Mouse (Mus musculus) bone marrow, adult 2 months (tissue): ENCODE measurements around the gene Cers1. TPM values are rescaled to one million over a fixed set of nuclear protein-coding genes. Genes with fewer than 3 reads are reported as not detected.

Experiments
- H3K27ac ChIP-seq: fragments of 200-500 bp; 2 replicates; pipeline ENCODE4 v1.5.1; 2012; ENCODE audit warnings: low read depth, mild to moderate bottlenecking, control low read depth, inconsistent platforms, low read length; ENCODE audit not compliant: control insufficient read depth, poor library complexity, insufficient read depth
- H3K4me1 ChIP-seq: fragments of 200-500 bp; 2 replicates; pipeline ENCODE4 v1.6.1; 2011; ENCODE audit warnings: low read length; ENCODE audit not compliant: control insufficient read depth, insufficient read depth
- H3K4me3 ChIP-seq: fragments of 200-500 bp; replicated peaks from 2 replicates; pipeline ENCODE3; 2011; ENCODE audit warnings: mild to moderate bottlenecking, low read depth, low read length, control low read depth; ENCODE audit not compliant: control insufficient read depth
- CTCF ChIP-seq: fragments of 200-500 bp; IDR thresholded peaks from 2 replicates; pipeline ENCODE4 v1.5.1; 2011; ENCODE audit warnings: low read length, control low read depth; ENCODE audit not compliant: control insufficient read depth, insufficient read depth
- POLR2A ChIP-seq: fragments of 200-500 bp; IDR thresholded peaks from 2 replicates; pipeline ENCODE4 v1.6.1; 2011; ENCODE audit warnings: low read depth, mild to moderate bottlenecking, control low read depth, low read length, borderline replicate concordance; ENCODE audit not compliant: control insufficient read depth
- WGBS: fragments of 180-500 bp; shearing (Covaris S2); methylation state at CpG from one replicate; pipeline ENCODE4 v1.1.7; 2018; 5-methylcytosine and 5-hydroxymethylcytosine counted together
- polyA plus RNA-seq: library from polyadenylated mRNA; stranded (reverse); fragments of >200 nt; gene quantifications from 2 replicates; pipeline ENCODE4 v1.2.4, GENCODE M21; 2011; ENCODE audit warnings: low replicate concordance; ENCODE audit not compliant: missing spikeins, insufficient read depth, insufficient read length

The Cers1 gene
- polyA plus RNA-seq, 1 experiment, result not detected

GRCm38 (mm10) chr8:70279266-70279665, 36.3 kb upstream of the Cers1 start:
- TF ChIP-seq CTCF, result no peak
- no peak for TF ChIP-seq POLR2A
- H3K4me1 ChIP-seq, result peaks cover 3% of the 10 kb centered on the region
- no peak overlapping the region for H3K27ac ChIP-seq
- 24% methylated on average over 8 of the region's 8 CpGs for WGBS
- no peak overlapping the region for H3K4me3 ChIP-seq

DNA sequence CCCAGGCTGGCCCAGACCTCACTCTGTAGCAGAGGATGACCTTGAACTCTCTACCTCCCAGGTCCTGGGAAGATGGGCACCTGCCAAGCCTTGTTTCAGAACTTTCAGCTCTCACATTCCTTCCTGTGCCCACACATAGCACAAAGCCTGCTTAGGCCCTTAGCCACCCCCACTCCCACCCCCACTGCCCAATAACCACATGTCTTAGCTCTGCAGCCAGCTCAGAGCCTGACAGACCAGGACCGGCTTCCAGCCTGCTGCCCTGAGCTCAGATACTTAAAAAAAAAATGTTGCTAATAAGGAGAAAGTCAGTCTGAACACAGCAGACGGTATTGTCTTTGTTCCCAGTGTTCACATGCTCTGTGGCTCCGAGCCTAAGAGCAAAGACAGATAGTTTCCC, 34.6 kb upstream of the Cers1 start:
- H3K27ac ChIP-seq, result no peak overlapping the region
- peaks cover 3% of the 10 kb centered on the region for H3K4me1 ChIP-seq
- H3K4me3 ChIP-seq, result no peak overlapping the region
- TF ChIP-seq POLR2A, result no peak
- TF ChIP-seq CTCF, result no peak
- WGBS, result 82% methylated on average over 3 of the region's 3 CpGs

DNA sequence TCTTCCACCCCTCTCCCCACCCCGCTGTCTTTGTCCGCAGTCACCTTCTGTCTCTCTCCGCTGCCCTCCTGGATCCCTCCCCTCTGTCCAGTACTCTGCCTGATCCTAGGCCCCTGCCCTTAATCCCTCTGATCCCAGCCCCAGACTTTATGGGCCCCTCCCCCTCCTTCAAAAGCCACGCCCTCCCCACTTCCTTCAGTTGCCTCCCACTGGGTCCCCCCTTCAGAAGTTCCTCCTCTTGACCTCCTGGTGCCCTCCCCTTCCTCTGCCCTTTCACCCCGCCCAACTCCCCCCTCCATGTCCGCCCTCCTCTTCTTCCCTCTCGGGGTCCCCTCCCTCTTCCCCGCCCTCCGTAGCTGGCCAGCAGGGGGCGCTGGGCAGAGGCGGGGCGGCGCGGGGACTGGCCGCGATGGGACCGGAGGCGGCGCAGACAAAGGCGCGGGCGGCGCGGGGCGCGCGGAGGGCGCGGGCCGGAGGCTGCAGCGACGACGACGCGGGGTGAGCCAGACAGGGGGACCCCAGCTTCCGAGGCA, 32.9 kb upstream of the Cers1 start, which contains the start of gene Homer3:
Gene Homer3 (plus strand): TSS at position 225 of the 533 bp plus-strand sequence.
- Histone ChIP-seq H3K4me1 (no peaks in the 10 kb centered on the region; the same call in none of the 2 replicates), H3K4me3 (peak within 1 kb of the TSS; percentile 81), H3K27ac (peak within 1 kb of the TSS; percentile 30; the same call in 1 of the 2 replicates)
- WGBS, result 3% methylated on average over 36 of the region's 36 CpGs
- TF ChIP-seq CTCF (peak; percentile 68; the same call in 1 of the 2 replicates), POLR2A (peak; percentile 24; the same call in 1 of the 2 replicates)

DNA sequence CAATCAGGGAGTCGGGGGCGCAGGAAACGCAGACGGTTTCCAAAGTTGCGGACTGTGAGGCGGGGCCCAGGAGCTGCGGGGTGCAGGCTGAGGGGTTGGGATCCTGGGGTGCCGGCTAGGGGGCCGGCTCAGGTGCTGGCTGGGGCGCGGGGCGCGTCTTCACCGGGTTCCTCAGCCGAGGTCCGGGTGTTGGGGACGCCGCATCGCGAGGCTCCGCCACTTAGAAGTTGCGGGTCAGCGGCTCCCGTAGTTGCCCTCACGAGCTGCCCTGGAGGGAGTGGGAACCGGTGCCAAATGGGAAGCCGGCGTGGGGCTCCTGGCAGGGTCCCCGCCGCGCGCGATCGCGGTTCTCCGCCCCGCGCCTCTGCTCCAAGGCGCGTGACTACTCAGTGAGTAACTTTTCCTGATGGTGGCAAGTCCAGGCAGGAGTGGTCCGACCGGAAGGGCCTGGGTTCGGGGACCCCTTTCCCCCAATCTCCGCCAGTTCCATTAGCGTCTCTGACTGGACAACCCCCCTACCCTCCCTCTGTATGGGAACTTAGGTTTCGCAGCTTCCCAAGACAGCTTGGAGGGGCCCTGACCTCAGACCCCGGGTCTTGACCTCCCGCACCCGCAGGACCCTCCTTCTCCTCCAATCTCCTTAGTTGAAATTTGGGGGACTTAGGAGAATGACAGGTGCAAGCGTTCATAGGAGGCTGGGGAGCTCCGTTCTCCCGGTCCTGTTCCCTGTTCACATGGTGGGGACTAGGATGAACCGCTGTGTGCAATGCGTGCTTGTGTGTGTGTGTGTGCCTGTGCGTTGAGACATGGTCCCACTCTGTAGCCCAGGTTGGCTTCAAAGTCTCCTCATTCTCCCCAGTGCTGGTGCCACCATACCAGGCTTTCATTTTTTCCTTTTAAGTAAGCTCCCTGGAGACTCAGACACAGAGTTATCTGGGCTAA, 32.2 kb upstream of the Cers1 start:
- TF ChIP-seq POLR2A (0 out of 2 replicates have a peak, but pooled peaks have one; percentile 23), CTCF (no peak)
- H3K4me1 ChIP-seq, result no peaks in the 10 kb centered on the region; the same call in none of the 2 replicates
- peak overlapping the region; percentile 30; the same call in 1 of the 2 replicates for H3K27ac ChIP-seq
- H3K4me3 ChIP-seq, result peak overlapping the region; percentile 81
- WGBS, result under 1% methylated on average over 55 of the region's 55 CpGs

DNA sequence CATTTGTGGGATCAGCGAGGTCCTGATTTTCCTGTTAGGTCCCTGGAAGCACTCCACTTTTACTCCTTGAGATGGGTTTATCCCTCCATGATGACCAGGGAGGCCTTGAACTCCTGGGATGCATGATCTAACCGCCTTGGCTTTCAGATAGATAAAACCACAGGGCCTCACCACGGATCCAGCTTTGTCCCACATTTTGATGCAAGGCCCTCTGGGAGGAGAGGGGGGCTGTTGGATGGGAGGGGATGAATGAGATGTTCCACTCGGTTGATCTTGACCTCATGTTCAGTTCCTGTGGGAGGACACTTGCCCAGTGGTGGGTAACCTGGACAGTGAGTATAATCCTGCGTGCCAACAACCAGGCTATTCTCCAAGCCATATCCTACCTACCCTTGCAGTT, 31.2 kb upstream of the Cers1 start:
- H3K27ac ChIP-seq, result no peak overlapping the region
- no peaks in the 10 kb centered on the region; the same call in none of the 2 replicates for H3K4me1 ChIP-seq
- no peak for TF ChIP-seq POLR2A
- TF ChIP-seq CTCF, result no peak
- H3K4me3 ChIP-seq, result no peak overlapping the region
- WGBS, result 75% methylated on average over 5 of the region's 5 CpGs

GRCm38 (mm10) chr8:70285304-70285703, 30.3 kb upstream of the Cers1 start:
- H3K4me1 ChIP-seq, result no peaks in the 10 kb centered on the region; the same call in none of the 2 replicates
- WGBS, result 92% methylated on average over 15 of the region's 15 CpGs
- no peak overlapping the region for H3K27ac ChIP-seq
- TF ChIP-seq CTCF, result no peak
- TF ChIP-seq POLR2A, result no peak
- H3K4me3 ChIP-seq, result no peak overlapping the region

DNA sequence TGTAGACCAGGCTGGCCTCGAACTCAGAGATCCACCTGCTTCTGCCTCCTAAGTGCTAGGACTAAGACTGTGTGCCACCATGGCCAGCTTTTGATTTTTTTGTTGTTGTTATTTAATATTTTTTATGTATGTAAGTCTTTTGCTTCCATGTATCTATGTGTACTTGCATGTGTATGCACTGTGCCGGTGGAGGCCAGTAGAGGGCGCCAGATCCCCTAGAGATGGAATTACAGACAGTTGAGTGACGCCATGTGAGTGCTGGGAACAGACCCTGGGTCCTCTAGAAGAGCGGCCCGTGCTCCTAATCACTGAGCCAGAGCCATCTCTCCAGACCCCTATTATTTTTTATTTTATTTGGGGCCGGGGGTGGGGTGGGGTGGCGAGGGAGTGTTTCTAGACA, 28.8 kb upstream of the Cers1 start:
- Histone ChIP-seq H3K4me3 (no peak overlapping the region), H3K4me1 (no peaks in the 10 kb centered on the region; the same call in none of the 2 replicates), H3K27ac (no peak overlapping the region)
- WGBS, result 87% methylated on average over 8 of the region's 8 CpGs
- TF ChIP-seq CTCF (peak; percentile 56), POLR2A (no peak)

DNA sequence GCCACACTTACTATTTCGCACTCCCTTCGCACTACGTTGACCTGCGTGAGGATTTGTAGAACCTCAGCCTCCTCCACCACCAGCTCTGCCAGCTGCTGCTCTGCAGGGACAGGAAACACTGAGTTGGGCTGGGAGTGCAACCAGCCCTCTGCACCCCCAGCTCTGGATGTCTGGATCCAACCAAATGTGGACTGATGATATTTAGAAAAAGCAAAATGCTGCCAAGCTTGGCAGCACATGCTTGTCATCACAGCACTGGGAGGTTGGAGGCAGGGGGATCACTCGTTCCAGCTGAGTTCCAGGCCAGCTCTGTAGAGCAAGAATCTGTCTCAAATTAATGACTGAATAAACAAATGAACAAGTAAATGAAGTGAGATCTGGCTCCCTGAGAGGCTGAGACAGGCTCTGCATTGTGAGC, 21.6 kb upstream of the Cers1 start:
- Histone ChIP-seq H3K4me3 (no peak overlapping the region), H3K27ac (no peak overlapping the region)
- 81% methylated on average over 5 of the region's 5 CpGs for WGBS

More for the DNA sequence above, 21.6 kb upstream of the Cers1 start:
- no peaks in the 10 kb centered on the region for H3K4me1 ChIP-seq
- no peak for TF ChIP-seq CTCF
- no peak for TF ChIP-seq POLR2A
